Mouse (Mus musculus) limb, embryonic 12.5 days (tissue): ENCODE measurements around the gene Pikfyve. TPM values are rescaled to one million over a fixed set of nuclear protein-coding genes. Genes with fewer than 3 reads are reported as not detected.

ENCODE experiments used
- ATAC-seq: fragments of 200-750 bp; cut with Nextera tagmentation; 2 replicates; pipeline ENCODE4 v1.8.0; 2017; ENCODE audit warnings: low read depth, moderate TSS enrichment; ENCODE audit not compliant: insufficient number of reproducible peaks, insufficient read depth, low FRiP score, low TSS enrichment
- H3K27ac ChIP-seq: fragments of 300-500 bp; sonication (generic); 2 replicates; pipeline ENCODE4 v1.5.1; 2016; ENCODE audit warnings: mild to moderate bottlenecking, moderate library complexity
- H3K27me3 ChIP-seq: fragments of 300-500 bp; sonication (generic); 2 replicates; pipeline ENCODE4 v1.6.1; 2016; ENCODE audit warnings: mild to moderate bottlenecking, moderate library complexity
- H3K36me3 ChIP-seq: fragments of 300-500 bp; sonication (generic); 2 replicates; pipeline ENCODE4 v1.6.1; 2016; ENCODE audit warnings: mild to moderate bottlenecking, moderate library complexity
- H3K4me1 ChIP-seq: fragments of 300-500 bp; sonication (generic); replicated peaks from 2 replicates; pipeline ENCODE4 v1.6.1; 2016
- H3K4me2 ChIP-seq: fragments of 300-500 bp; sonication (generic); 2 replicates; pipeline ENCODE4 v1.6.1; 2016; ENCODE audit warnings: mild to moderate bottlenecking, moderate library complexity
- H3K4me3 ChIP-seq: fragments of 300-500 bp; sonication (generic); replicated peaks from 2 replicates; pipeline ENCODE4 v1.5.1; 2016; ENCODE audit warnings: mild to moderate bottlenecking
- H3K9ac ChIP-seq: fragments of 300-500 bp; sonication (generic); replicated peaks from 2 replicates; pipeline ENCODE4 v1.6.1; 2016; ENCODE audit warnings: mild to moderate bottlenecking, moderate library complexity
- H3K9me3 ChIP-seq: fragments of 300-500 bp; sonication (generic); 2 replicates; pipeline ENCODE4 v1.6.1; 2016; ENCODE audit warnings: mild to moderate bottlenecking, moderate library complexity
- WGBS: fragments of 180-500 bp; shearing (Covaris S2); methylation state at CpG from one replicate; pipeline ENCODE4 v1.1.7; 2016; 5-methylcytosine and 5-hydroxymethylcytosine counted together
- polyA plus RNA-seq: library from polyadenylated mRNA; unstranded; fragments of >200 nt; fragmentation: Nextera tagmentation; extraction: Ambion mirVana; gene quantifications from 2 replicates; pipeline ENCODE4 v1.2.1, GENCODE M21; 2016

Gene Pikfyve
- polyA plus RNA-seq = 15.1 and 15.4 TPM in 2 replicates

- Histone ChIP-seq H3K9me3 (no peaks in the 10 kb centered on the region), H3K27ac (peak within 1 kb of the TSS; percentile 85), H3K36me3 (no peaks in the 10 kb centered on the region), H3K27me3 (no peaks in the 10 kb centered on the region), H3K9ac (peak within 1 kb of the TSS; percentile 88), H3K4me2 (peak within 1 kb of the TSS; percentile 80), H3K4me3 (peak within 1 kb of the TSS; percentile 83), H3K4me1 (peaks cover 11% of the 10 kb centered on the region)
- ATAC-seq = peak; percentile 99
- under 1% methylated on average over 68 of the region's 71 CpGs for WGBS
These were observed at the start of gene Pikfyve, which contains the start of gene Idh1 for GRCm38 (mm10) chr1:65186287-65187073. Pikfyve (plus strand) TSS chr1:65186683. Idh1 (minus strand) TSS chr1:65186500.

- Histone ChIP-seq H3K36me3 (no peaks in the 10 kb centered on the region), H3K27me3 (no peaks in the 10 kb centered on the region), H3K27ac (no peak overlapping the region), H3K4me3 (no peak overlapping the region), H3K4me2 (no peak overlapping the region), H3K9me3 (no peaks in the 10 kb centered on the region), H3K9ac (no peak overlapping the region), H3K4me1 (no peaks in the 10 kb centered on the region)
- WGBS = 85% methylated on average over 6 of the region's 6 CpGs
- ATAC-seq = no peak
These were observed 48.9 kb upstream of the Pikfyve start for GRCm38 (mm10) chr1:65137560-65137959.

- H3K4me3 ChIP-seq = no peak overlapping the region
- ATAC-seq = no peak
- no peak overlapping the region for H3K4me2 ChIP-seq
- no peaks in the 10 kb centered on the region for H3K9me3 ChIP-seq
- no peak overlapping the region for H3K27ac ChIP-seq
- WGBS = 79% methylated on average over 2 of the region's 2 CpGs
- H3K36me3 ChIP-seq = no peaks in the 10 kb centered on the region
- H3K4me1 ChIP-seq = no peaks in the 10 kb centered on the region
- H3K27me3 ChIP-seq = no peaks in the 10 kb centered on the region
- no peak overlapping the region for H3K9ac ChIP-seq
These were observed 41.7 kb upstream of the Pikfyve start for GRCm38 (mm10) chr1:65144783-65145182.

- Histone ChIP-seq H3K9me3 (no peaks in the 10 kb centered on the region), H3K36me3 (no peaks in the 10 kb centered on the region), H3K27me3 (no peaks in the 10 kb centered on the region), H3K4me3 (no peak overlapping the region), H3K4me2 (no peak overlapping the region), H3K4me1 (no peaks in the 10 kb centered on the region), H3K9ac (no peak overlapping the region), H3K27ac (no peak overlapping the region)
- ATAC-seq = no peak
- WGBS = 57% methylated on average over 2 of the region's 2 CpGs
These were observed 39.9 kb upstream of the Pikfyve start for GRCm38 (mm10) chr1:65146601-65147000.

GRCm38 (mm10) chr1:65147326-65147725 is 39.2 kb upstream of the Pikfyve start:
- H3K36me3 ChIP-seq = no peaks in the 10 kb centered on the region
- H3K4me2 ChIP-seq = no peak overlapping the region
- no peaks in the 10 kb centered on the region for H3K4me1 ChIP-seq
- H3K27me3 ChIP-seq = no peaks in the 10 kb centered on the region
- no peak overlapping the region for H3K27ac ChIP-seq
- no peak overlapping the region for H3K4me3 ChIP-seq
- 93% methylated on average over 5 of the region's 5 CpGs for WGBS
- H3K9me3 ChIP-seq = no peaks in the 10 kb centered on the region
- no peak overlapping the region for H3K9ac ChIP-seq
- ATAC-seq = no peak

DNA sequence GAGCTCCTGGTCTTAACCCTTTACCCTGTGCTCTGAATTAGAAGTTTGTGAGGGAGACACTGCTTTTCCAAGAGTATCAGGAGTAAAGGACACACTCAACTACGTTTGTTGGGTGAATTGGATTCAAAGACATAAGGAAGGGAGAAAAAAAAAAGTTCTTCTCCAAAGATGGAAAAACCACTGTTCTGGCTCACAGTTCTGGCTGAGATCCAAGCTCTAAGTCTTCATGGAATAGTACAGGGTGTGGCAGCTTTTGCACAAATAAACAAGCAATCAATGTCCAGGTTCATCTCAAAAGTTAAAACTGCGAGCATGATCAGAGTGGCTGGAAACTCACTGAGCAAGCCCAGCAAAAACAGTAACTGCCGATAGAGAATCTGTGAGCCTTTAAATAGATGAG is 38.5 kb upstream of the Pikfyve start:
- Histone ChIP-seq H3K4me1 (no peaks in the 10 kb centered on the region), H3K4me2 (no peak overlapping the region), H3K27me3 (no peaks in the 10 kb centered on the region), H3K27ac (no peak overlapping the region), H3K36me3 (no peaks in the 10 kb centered on the region), H3K9ac (no peak overlapping the region), H3K9me3 (no peaks in the 10 kb centered on the region), H3K4me3 (no peak overlapping the region)
- WGBS = 82% methylated on average over 3 of the region's 3 CpGs
- ATAC-seq = no peak

DNA sequence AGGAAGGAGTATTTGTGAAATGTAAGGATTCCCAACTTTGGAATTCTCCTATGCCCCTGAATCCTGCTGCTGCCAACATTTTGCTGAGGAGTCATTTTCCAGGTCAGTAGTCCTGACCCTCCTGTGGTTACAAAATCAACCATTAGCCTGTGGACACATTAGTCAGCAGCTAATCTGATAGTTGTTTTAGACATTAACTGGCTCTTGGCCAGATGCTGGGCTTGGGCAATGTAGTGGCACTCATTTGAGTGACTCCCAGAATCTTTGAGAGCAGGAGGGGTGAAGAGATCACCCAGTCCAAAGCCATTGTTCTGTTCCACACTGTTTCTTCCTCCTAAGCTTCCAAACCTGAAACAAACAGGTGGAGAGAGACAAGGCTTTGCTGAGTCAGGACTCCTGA is 31.7 kb upstream of the Pikfyve start:
- Histone ChIP-seq H3K27ac (no peak overlapping the region), H3K4me2 (no peak overlapping the region), H3K27me3 (no peaks in the 10 kb centered on the region), H3K4me1 (no peaks in the 10 kb centered on the region), H3K36me3 (peaks cover 20% of the 10 kb centered on the region), H3K4me3 (no peak overlapping the region), H3K9ac (no peak overlapping the region), H3K9me3 (no peaks in the 10 kb centered on the region)
- no peak for ATAC-seq

- no peaks in the 10 kb centered on the region for H3K4me1 ChIP-seq
- ATAC-seq = no peak
These were observed 30.4 kb upstream of the Pikfyve start for GRCm38 (mm10) chr1:65156111-65156510.

DNA sequence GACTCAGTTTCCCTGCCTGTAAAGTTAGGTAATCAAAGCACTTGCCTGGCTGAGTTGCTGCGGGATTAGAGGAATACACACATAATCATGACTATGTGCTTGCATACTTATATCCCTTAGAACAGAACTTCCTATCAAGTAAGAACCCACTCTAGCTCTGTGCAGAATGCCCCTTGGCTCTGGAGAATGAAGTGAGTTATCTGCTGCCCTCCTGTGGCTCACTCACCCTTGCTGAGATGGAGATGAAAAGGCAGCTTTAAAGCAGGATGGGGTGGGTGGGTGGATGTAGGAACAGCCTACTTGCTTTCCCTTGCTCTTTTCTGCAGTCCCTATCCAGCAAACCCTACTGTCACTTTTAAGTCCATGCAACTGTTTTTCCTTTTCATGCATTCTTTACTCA is 24.3 kb upstream of the Pikfyve start:
- no peak overlapping the region for H3K4me2 ChIP-seq
- no peak overlapping the region for H3K4me3 ChIP-seq
- no peaks in the 10 kb centered on the region for H3K4me1 ChIP-seq
- H3K36me3 ChIP-seq = peaks cover 90% of the 10 kb centered on the region
- no peak overlapping the region for H3K27ac ChIP-seq
- no peak for ATAC-seq
- H3K9me3 ChIP-seq = no peaks in the 10 kb centered on the region
- H3K9ac ChIP-seq = no peak overlapping the region
- 86% methylated on average over 1 of the region's 1 CpGs for WGBS
- no peaks in the 10 kb centered on the region for H3K27me3 ChIP-seq

More at GRCm38 (mm10) chr1:65156111-65156510, 30.4 kb upstream of the Pikfyve start:
- 91% methylated on average over 5 of the region's 5 CpGs for WGBS
- Histone ChIP-seq H3K9ac (no peak overlapping the region), H3K4me2 (no peak overlapping the region), H3K4me3 (no peak overlapping the region), H3K9me3 (no peaks in the 10 kb centered on the region), H3K27ac (no peak overlapping the region), H3K36me3 (peaks cover 33% of the 10 kb centered on the region), H3K27me3 (no peaks in the 10 kb centered on the region)

GRCm38 (mm10) chr1:65167496-65167895 is 19.0 kb upstream of the Pikfyve start:
- 88% methylated on average over 1 of the region's 1 CpGs for WGBS
- H3K4me3 ChIP-seq = no peak overlapping the region
- ATAC-seq = no peak

GRCm38 (mm10) chr1:65169536-65169935 is 16.9 kb upstream of the Pikfyve start:
- Histone ChIP-seq H3K4me2 (no peak overlapping the region), H3K27me3 (no peaks in the 10 kb centered on the region), H3K36me3 (peaks cover 95% of the 10 kb centered on the region), H3K9ac (no peak overlapping the region), H3K4me3 (no peak overlapping the region), H3K27ac (no peak overlapping the region), H3K9me3 (no peaks in the 10 kb centered on the region), H3K4me1 (no peaks in the 10 kb centered on the region)
- 91% methylated on average over 7 of the region's 7 CpGs for WGBS
- no peak for ATAC-seq

More at GRCm38 (mm10) chr1:65167496-65167895, 19.0 kb upstream of the Pikfyve start:
- peaks cover 95% of the 10 kb centered on the region for H3K36me3 ChIP-seq
- H3K27me3 ChIP-seq = no peaks in the 10 kb centered on the region
- H3K9me3 ChIP-seq = no peaks in the 10 kb centered on the region
- no peak overlapping the region for H3K4me2 ChIP-seq
- no peak overlapping the region for H3K27ac ChIP-seq
- H3K4me1 ChIP-seq = no peaks in the 10 kb centered on the region
- H3K9ac ChIP-seq = no peak overlapping the region

- 92% methylated on average over 5 of the region's 5 CpGs for WGBS
- no peaks in the 10 kb centered on the region for H3K4me1 ChIP-seq
- H3K36me3 ChIP-seq = peaks cover 94% of the 10 kb centered on the region
- H3K4me2 ChIP-seq = no peak overlapping the region
- no peak overlapping the region for H3K9ac ChIP-seq
- no peak overlapping the region for H3K27ac ChIP-seq
- no peak for ATAC-seq
- H3K9me3 ChIP-seq = no peaks in the 10 kb centered on the region
- H3K4me3 ChIP-seq = no peak overlapping the region
- no peaks in the 10 kb centered on the region for H3K27me3 ChIP-seq
These were observed 16.5 kb upstream of the Pikfyve start for GRCm38 (mm10) chr1:65169947-65170346.
